Mouse (Mus musculus) heart, embryonic 13.5 days (tissue): ENCODE data around the gene Tas2r126. TPM values are rescaled to one million over a fixed set of nuclear protein-coding genes. Genes with fewer than 3 reads are reported as not detected.
"Not testable (repeated sequence)": the region's sequence is repeated elsewhere in the genome, so short reads cannot be mapped to it uniquely, and the experiment has no call there.

Experiments used
- ATAC-seq: fragments of 200-750 bp; cut with Nextera tagmentation; 2 replicates; pipeline ENCODE4 v1.8.0; 2017; ENCODE audit warnings: moderate TSS enrichment; ENCODE audit not compliant: insufficient number of reproducible peaks, low FRiP score, low TSS enrichment; ENCODE audit errors: extremely low read depth
- H3K27ac ChIP-seq: fragments of 300-500 bp; sonication (generic); replicated peaks from 2 replicates; pipeline ENCODE4 v1.5.1; 2015; ENCODE audit warnings: moderate library complexity, mild to moderate bottlenecking, inconsistent platforms
- H3K27me3 ChIP-seq: fragments of 300-500 bp; sonication (generic); replicated peaks from 2 replicates; pipeline ENCODE4 v1.6.1; 2015; ENCODE audit warnings: mild to moderate bottlenecking, inconsistent platforms
- H3K36me3 ChIP-seq: fragments of 300-500 bp; sonication (generic); 2 replicates; pipeline ENCODE4 v1.6.1; 2015; ENCODE audit warnings: mild to moderate bottlenecking, inconsistent platforms
- H3K4me1 ChIP-seq: fragments of 300-500 bp; sonication (generic); 2 replicates; pipeline ENCODE4 v1.6.1; 2015; ENCODE audit warnings: inconsistent platforms
- H3K4me2 ChIP-seq: fragments of 300-500 bp; sonication (generic); 2 replicates; pipeline ENCODE4 v1.6.1; 2015; ENCODE audit warnings: inconsistent platforms, mild to moderate bottlenecking, moderate library complexity
- H3K4me3 ChIP-seq: fragments of 300-500 bp; sonication (generic); 2 replicates; pipeline ENCODE4 v1.5.1; 2015; ENCODE audit warnings: moderate library complexity, mild to moderate bottlenecking, inconsistent platforms
- H3K9ac ChIP-seq: fragments of 300-500 bp; sonication (generic); 2 replicates; pipeline ENCODE4 v1.6.1; 2015; ENCODE audit warnings: inconsistent platforms, mild to moderate bottlenecking, moderate library complexity
- H3K9me3 ChIP-seq: fragments of 300-500 bp; sonication (generic); 2 replicates; pipeline ENCODE4 v1.6.1; 2016; ENCODE audit warnings: inconsistent platforms
- WGBS: fragments of 180-500 bp; shearing (Covaris S2); methylation state at CpG from one replicate; pipeline ENCODE4 v1.1.7; 2015; ENCODE audit warnings: mixed read lengths; 5-methylcytosine and 5-hydroxymethylcytosine counted together
- polyA plus RNA-seq: library from polyadenylated mRNA; unstranded; fragments of >200 nt; fragmentation: Nextera tagmentation; extraction: Ambion mirVana; gene quantifications from 2 replicates; pipeline ENCODE4 v1.2.1, GENCODE M21; 2015

The Tas2r126 gene
- polyA plus RNA-seq, 1 experiment from 2014 or later, result not detected

- Histone ChIP-seq H3K4me2 (no peak overlapping the region), H3K9me3 (no peaks in the 10 kb centered on the region), H3K4me3 (no peak overlapping the region), H3K27me3 (no peaks in the 10 kb centered on the region), H3K4me1 (peaks cover 4% of the 10 kb centered on the region; the same call in 1 of the 2 replicates), H3K36me3 (no peaks in the 10 kb centered on the region), H3K27ac (no peak overlapping the region), H3K9ac (no peak overlapping the region)
- no peak for ATAC-seq
- WGBS, result 86% methylated on average over 3 of the region's 3 CpGs
Observed at GRCm38 (mm10) chr6:42424472-42424871, 9.9 kb upstream of the Tas2r126 start.

GRCm38 (mm10) chr6:42426337-42426736, 8.0 kb upstream of the Tas2r126 start:
- H3K9ac ChIP-seq, result no peak overlapping the region
- no peaks in the 10 kb centered on the region for H3K27me3 ChIP-seq
- H3K4me1 ChIP-seq, result peaks cover 4% of the 10 kb centered on the region; the same call in 1 of the 2 replicates
- H3K27ac ChIP-seq, result no peak overlapping the region
- H3K4me3 ChIP-seq, result no peak overlapping the region
- no peaks in the 10 kb centered on the region for H3K9me3 ChIP-seq
- ATAC-seq, result no peak
- WGBS, result 54% methylated on average over 4 of the region's 4 CpGs
- no peak overlapping the region for H3K4me2 ChIP-seq
- no peaks in the 10 kb centered on the region for H3K36me3 ChIP-seq

DNA sequence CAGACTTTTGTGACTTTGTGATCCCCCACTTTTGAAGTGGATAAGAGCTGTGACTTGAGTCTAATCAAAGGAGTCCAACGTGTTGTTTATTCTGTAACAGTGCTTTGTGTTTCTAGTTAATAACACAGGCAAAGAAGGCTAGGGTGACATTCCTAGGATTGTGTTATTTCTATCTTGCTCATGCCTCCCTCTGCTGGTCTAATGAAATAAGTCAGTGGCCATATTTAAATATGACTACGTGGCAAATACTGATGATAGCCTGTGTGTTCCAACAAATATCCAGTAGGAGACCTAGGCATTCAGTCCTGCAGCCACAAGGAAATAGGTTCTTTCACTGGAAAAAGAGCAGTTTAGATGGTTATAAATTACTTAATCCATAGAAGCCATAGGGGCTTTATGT, 781 bp upstream of the Tas2r126 start:
- Histone ChIP-seq H3K9ac (no peak overlapping the region), H3K36me3 (no peaks in the 10 kb centered on the region), H3K4me1 (peaks cover 5% of the 10 kb centered on the region; the same call in 1 of the 2 replicates), H3K27ac (no peak overlapping the region), H3K4me2 (no peak overlapping the region), H3K9me3 (no peaks in the 10 kb centered on the region), H3K27me3 (no peaks in the 10 kb centered on the region), H3K4me3 (no peak overlapping the region)
- 47% methylated on average over 2 of the region's 2 CpGs for WGBS
- no peak for ATAC-seq

- no peak overlapping the region for H3K4me2 ChIP-seq
- no peaks in the 10 kb centered on the region for H3K27me3 ChIP-seq
- H3K4me1 ChIP-seq, result peaks cover 5% of the 10 kb centered on the region; the same call in 1 of the 2 replicates
- no peak overlapping the region for H3K27ac ChIP-seq
- H3K9me3 ChIP-seq, result no peaks in the 10 kb centered on the region
- no peak overlapping the region for H3K4me3 ChIP-seq
- 55% methylated on average over 2 of the region's 2 CpGs for WGBS
- no peaks in the 10 kb centered on the region for H3K36me3 ChIP-seq
- ATAC-seq, result no peak
- no peak overlapping the region for H3K9ac ChIP-seq
Observed at GRCm38 (mm10) chr6:42435490-42435889, 1.2 kb downstream of the Tas2r126 start.

DNA sequence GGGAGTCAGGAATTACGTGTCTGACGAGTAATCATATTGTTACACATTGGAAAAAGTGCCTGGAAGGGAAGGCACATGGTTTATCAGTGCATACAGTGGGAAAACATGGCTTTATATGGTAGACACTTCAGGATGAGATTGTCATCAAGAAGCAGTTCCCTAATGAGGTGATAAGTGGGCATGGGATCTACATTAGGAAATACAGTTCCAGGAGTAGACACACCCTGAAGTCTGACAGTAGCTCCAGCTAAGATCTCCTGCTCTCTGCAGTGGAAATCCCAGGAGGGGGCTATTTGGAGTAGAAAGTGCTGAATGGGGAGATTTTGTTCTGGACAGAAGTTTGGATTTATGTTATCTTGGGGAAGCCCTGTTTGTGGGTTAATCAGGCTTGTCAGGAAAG, 7.1 kb downstream of the Tas2r126 start:
- no peak for ATAC-seq

GRCm38 (mm10) chr6:42444491-42444890, 10.2 kb downstream of the Tas2r126 start:
- no peaks in the 10 kb centered on the region for H3K36me3 ChIP-seq
- H3K27ac ChIP-seq, result no peak overlapping the region
- no peaks in the 10 kb centered on the region for H3K4me1 ChIP-seq
- H3K27me3 ChIP-seq, result no peaks in the 10 kb centered on the region
- H3K9ac ChIP-seq, result no peak overlapping the region
- H3K4me3 ChIP-seq, result no peak overlapping the region
- 69% methylated on average over 2 of the region's 2 CpGs for WGBS
- H3K9me3 ChIP-seq, result no peaks in the 10 kb centered on the region
- no peak for ATAC-seq
- no peak overlapping the region for H3K4me2 ChIP-seq

More for the DNA sequence above, 7.1 kb downstream of the Tas2r126 start:
- H3K36me3 ChIP-seq, result no peaks in the 10 kb centered on the region
- H3K4me3 ChIP-seq, result no peak overlapping the region
- no peaks in the 10 kb centered on the region for H3K27me3 ChIP-seq
- H3K4me2 ChIP-seq, result no peak overlapping the region
- no peak overlapping the region for H3K9ac ChIP-seq
- H3K27ac ChIP-seq, result no peak overlapping the region
- 31% methylated on average over 2 of the region's 2 CpGs for WGBS
- H3K4me1 ChIP-seq, result no peaks in the 10 kb centered on the region
- no peaks in the 10 kb centered on the region for H3K9me3 ChIP-seq

DNA sequence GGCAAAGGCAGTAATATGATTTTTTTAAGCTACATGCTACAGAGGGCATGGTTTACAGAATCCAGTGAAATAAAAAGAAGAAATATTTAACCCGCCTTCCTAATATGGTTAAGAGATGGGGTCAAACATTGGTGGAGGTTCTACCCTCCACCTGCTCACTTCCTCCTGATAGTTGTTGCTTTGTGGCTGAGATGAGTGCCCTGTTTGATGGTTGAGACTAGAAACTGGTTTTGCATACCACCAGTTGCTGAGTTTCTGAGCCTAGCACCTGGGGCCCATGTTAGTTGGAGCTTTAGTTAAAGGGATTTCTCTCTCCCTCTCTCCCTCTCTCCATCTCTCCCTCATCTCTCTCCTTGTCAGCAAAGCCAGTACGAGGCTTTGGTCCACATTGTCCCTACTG, 13.0 kb downstream of the Tas2r126 start:
- no peak for ATAC-seq
- Histone ChIP-seq H3K27ac (no peak overlapping the region), H3K27me3 (no peaks in the 10 kb centered on the region), H3K4me3 (no peak overlapping the region), H3K4me1 (no peaks in the 10 kb centered on the region), H3K9me3 (no peaks in the 10 kb centered on the region), H3K36me3 (no peaks in the 10 kb centered on the region), H3K4me2 (no peak overlapping the region), H3K9ac (no peak overlapping the region)
- WGBS, result 76% methylated on average over 2 of the region's 2 CpGs

DNA sequence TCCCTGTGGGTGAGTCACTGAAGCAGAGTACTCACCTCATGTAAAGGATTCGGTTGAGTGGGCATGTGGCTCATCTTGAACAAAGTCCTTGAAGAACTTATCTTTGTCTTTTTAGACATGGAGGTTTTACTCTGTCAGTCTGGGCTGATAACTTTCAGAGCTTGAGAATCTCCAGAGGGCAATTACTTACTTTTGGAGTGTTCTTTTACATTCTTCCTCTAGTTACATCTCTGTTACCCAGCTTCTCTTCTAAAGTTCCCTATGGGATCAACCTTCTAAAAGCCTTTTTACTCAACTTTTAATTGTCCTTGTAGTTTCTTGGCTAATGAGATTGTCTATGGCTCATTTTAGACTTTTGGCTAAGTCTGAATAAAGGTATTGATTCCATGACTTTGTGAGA, 30.8 kb downstream of the Tas2r126 start, which contains the start of gene Olfr458:
TSS of gene Olfr458 (minus strand) at position 101 of the 400 bp plus-strand sequence.
- Histone ChIP-seq H3K4me3 (no peak within 1 kb of the TSS), H3K36me3 (no peaks in the 10 kb centered on the region), H3K27ac (no peak within 1 kb of the TSS), H3K4me2 (no peak within 1 kb of the TSS), H3K27me3 (no peaks in the 10 kb centered on the region), H3K4me1 (no peaks in the 10 kb centered on the region), H3K9ac (no peak within 1 kb of the TSS), H3K9me3 (no peaks in the 10 kb centered on the region)
- ATAC-seq, result no peak
- 39% methylated on average over 1 of the region's 1 CpGs for WGBS

GRCm38 (mm10) chr6:42470542-42470941, 36.2 kb downstream of the Tas2r126 start:
- no peaks in the 10 kb centered on the region for H3K27me3 ChIP-seq
- H3K36me3 ChIP-seq, result no peaks in the 10 kb centered on the region
- no peak overlapping the region for H3K27ac ChIP-seq
- no peaks in the 10 kb centered on the region for H3K9me3 ChIP-seq
- ATAC-seq, result no peak
- H3K9ac ChIP-seq, result no peak overlapping the region
- no peaks in the 10 kb centered on the region for H3K4me1 ChIP-seq
- H3K4me2 ChIP-seq, result no peak overlapping the region
- 80% methylated on average over 4 of the region's 4 CpGs for WGBS
- H3K4me3 ChIP-seq, result no peak overlapping the region

DNA sequence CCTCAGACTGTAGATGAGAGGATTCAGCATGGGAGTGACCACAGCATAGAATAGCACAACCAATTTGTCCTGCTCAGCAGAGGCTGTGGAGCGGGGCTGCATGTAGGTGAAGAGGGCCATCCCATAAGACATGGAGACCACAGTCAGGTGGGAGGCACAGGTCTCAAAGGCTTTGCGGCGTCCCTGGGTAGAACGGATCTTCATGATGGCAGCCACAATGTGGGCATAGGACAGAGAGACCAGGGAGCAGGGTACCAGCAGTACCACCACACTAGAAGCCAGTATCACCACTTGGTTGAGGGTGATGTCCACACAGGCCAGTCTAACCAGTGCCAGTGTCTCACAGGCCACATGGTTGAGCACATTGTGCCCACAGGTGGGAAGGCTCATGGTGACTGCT, 37.0 kb downstream of the Tas2r126 start:
- not testable (repeated sequence) for ATAC-seq, H3K27ac ChIP-seq, H3K4me2 ChIP-seq, H3K4me3 ChIP-seq, H3K9me3 ChIP-seq, H3K4me1 ChIP-seq, H3K36me3 ChIP-seq, H3K9ac ChIP-seq, H3K27me3 ChIP-seq
- WGBS, result 84% methylated on average over 4 of the region's 4 CpGs

GRCm38 (mm10) chr6:42476235-42476634, 41.9 kb downstream of the Tas2r126 start, which contains the start of gene Olfr457:
Olfr457 (minus strand) TSS chr6:42476335.
- H3K4me1 ChIP-seq, result no peaks in the 10 kb centered on the region
- no peak within 1 kb of the TSS for H3K4me2 ChIP-seq
- H3K27ac ChIP-seq, result no peak within 1 kb of the TSS
- WGBS, result 67% methylated on average over 1 of the region's 1 CpGs
- no peak within 1 kb of the TSS for H3K4me3 ChIP-seq
- ATAC-seq, result no peak
- H3K27me3 ChIP-seq, result no peaks in the 10 kb centered on the region
- H3K9me3 ChIP-seq, result no peaks in the 10 kb centered on the region
- H3K36me3 ChIP-seq, result no peaks in the 10 kb centered on the region
- no peak within 1 kb of the TSS for H3K9ac ChIP-seq

- ATAC-seq, result no peak
- no peaks in the 10 kb centered on the region for H3K36me3 ChIP-seq
- H3K9me3 ChIP-seq, result no peaks in the 10 kb centered on the region
- H3K4me2 ChIP-seq, result no peak overlapping the region
- H3K27me3 ChIP-seq, result no peaks in the 10 kb centered on the region
- H3K9ac ChIP-seq, result no peak overlapping the region
- no peaks in the 10 kb centered on the region for H3K4me1 ChIP-seq
- no peak overlapping the region for H3K27ac ChIP-seq
- no peak overlapping the region for H3K4me3 ChIP-seq
Observed at GRCm38 (mm10) chr6:42484633-42485032, 50.3 kb downstream of the Tas2r126 start.
